Mouse (Mus musculus) stomach, embryonic 14.5 days (tissue): ENCODE results near the gene Nfkb2. TPM values are rescaled to one million over a fixed set of nuclear protein-coding genes. Genes with fewer than 3 reads are reported as not detected.

Experiments used
- ATAC-seq: fragments of 200-750 bp; cut with Nextera tagmentation; 2 replicates; pipeline ENCODE4 v1.8.0; 2017; ENCODE audit warnings: low read depth, moderate TSS enrichment; ENCODE audit not compliant: insufficient number of reproducible peaks, insufficient read depth, low FRiP score
- H3K27ac ChIP-seq: fragments of 300-500 bp; sonication (generic); 2 replicates; pipeline ENCODE4 v1.5.1; 2014; ENCODE audit warnings: mild to moderate bottlenecking, low read length, moderate library complexity, mixed read lengths
- H3K27me3 ChIP-seq: fragments of 300-500 bp; sonication (generic); 2 replicates; pipeline ENCODE4 v1.6.1; 2014; ENCODE audit warnings: low read length, control low read depth, mixed read lengths; ENCODE audit not compliant: control insufficient read depth, insufficient read depth
- H3K36me3 ChIP-seq: fragments of 300-500 bp; sonication (generic); 2 replicates; pipeline ENCODE4 v1.6.1; 2014; ENCODE audit warnings: mild to moderate bottlenecking, control low read depth, low read length, moderate library complexity, mixed read lengths; ENCODE audit not compliant: control insufficient read depth, insufficient read depth
- H3K4me1 ChIP-seq: fragments of 300-500 bp; sonication (generic); 2 replicates; pipeline ENCODE4 v1.6.1; 2014; ENCODE audit warnings: low read length, control low read depth, mixed read lengths; ENCODE audit not compliant: control insufficient read depth, insufficient read depth
- H3K4me2 ChIP-seq: fragments of 300-500 bp; sonication (generic); replicated peaks from 2 replicates; pipeline ENCODE4 v1.6.1; 2014; ENCODE audit warnings: low read depth, low read length, control low read depth
- H3K4me3 ChIP-seq: fragments of 300-500 bp; sonication (generic); 2 replicates; pipeline ENCODE4 v1.5.1; 2014; ENCODE audit warnings: low read depth, low read length, control low read depth
- H3K9ac ChIP-seq: fragments of 300-500 bp; sonication (generic); replicated peaks from 2 replicates; pipeline ENCODE4 v1.6.1; 2014; ENCODE audit warnings: low read depth, mild to moderate bottlenecking, control low read depth, low read length, moderate library complexity, mixed read lengths
- H3K9me3 ChIP-seq: fragments of 300-500 bp; sonication (generic); 2 replicates; pipeline ENCODE4 v1.6.1; 2016; ENCODE audit warnings: low read depth, low read length, control low read depth; ENCODE audit not compliant: control insufficient read depth
- WGBS: fragments of 180-500 bp; shearing (Covaris S2); extraction: QIAGEN DNeasy Blood & Tissue Kit; methylation state at CpG from one replicate; pipeline ENCODE4 v1.1.7; 2014; 5-methylcytosine and 5-hydroxymethylcytosine counted together
- polyA plus RNA-seq: library from polyadenylated mRNA; unstranded; fragments of >200 nt; fragmentation: Nextera tagmentation; extraction: Ambion mirVana; gene quantifications from 2 replicates; pipeline ENCODE4 v1.2.1, GENCODE M21; 2014

Nfkb2 gene
- polyA plus RNA-seq, 1 experiment from 2014 or later = 10.1 TPM

GRCm38 (mm10) chr19:46328081-46329030, 24.2 kb downstream of the Nfkb2 start, which contains the start of gene Fbxl15:
Gene Fbxl15 (plus strand): TSS chr19:46328184.
- H3K4me1 ChIP-seq = peaks cover 19% of the 10 kb centered on the region
- peak within 1 kb of the TSS; percentile 55 for H3K27ac ChIP-seq
- under 1% methylated on average over 81 of the region's 81 CpGs for WGBS
- peak; percentile 88 for ATAC-seq
- peak within 1 kb of the TSS; percentile 53 for H3K9ac ChIP-seq
- peak within 1 kb of the TSS; percentile 100 for H3K4me2 ChIP-seq
- peak within 1 kb of the TSS; percentile 69 for H3K4me3 ChIP-seq
- H3K9me3 ChIP-seq = no peaks in the 10 kb centered on the region
- H3K36me3 ChIP-seq = peaks cover 11% of the 10 kb centered on the region
- H3K27me3 ChIP-seq = peaks cover 23% of the 10 kb centered on the region

- peak; percentile 4; the same call in 1 of the 2 replicates for ATAC-seq
- H3K9ac ChIP-seq = peak overlapping the region; percentile 53
- no peaks in the 10 kb centered on the region for H3K9me3 ChIP-seq
- H3K4me3 ChIP-seq = peak overlapping the region; percentile 69
- H3K27me3 ChIP-seq = peaks cover 17% of the 10 kb centered on the region
- H3K27ac ChIP-seq = peak overlapping the region; percentile 55
- peaks cover 11% of the 10 kb centered on the region for H3K36me3 ChIP-seq
- H3K4me2 ChIP-seq = peak overlapping the region; percentile 100
- H3K4me1 ChIP-seq = peaks cover 19% of the 10 kb centered on the region
- WGBS = under 1% methylated on average over 54 of the region's 54 CpGs
These were observed 25.0 kb downstream of the Nfkb2 start for GRCm38 (mm10) chr19:46329031-46329641.

DNA sequence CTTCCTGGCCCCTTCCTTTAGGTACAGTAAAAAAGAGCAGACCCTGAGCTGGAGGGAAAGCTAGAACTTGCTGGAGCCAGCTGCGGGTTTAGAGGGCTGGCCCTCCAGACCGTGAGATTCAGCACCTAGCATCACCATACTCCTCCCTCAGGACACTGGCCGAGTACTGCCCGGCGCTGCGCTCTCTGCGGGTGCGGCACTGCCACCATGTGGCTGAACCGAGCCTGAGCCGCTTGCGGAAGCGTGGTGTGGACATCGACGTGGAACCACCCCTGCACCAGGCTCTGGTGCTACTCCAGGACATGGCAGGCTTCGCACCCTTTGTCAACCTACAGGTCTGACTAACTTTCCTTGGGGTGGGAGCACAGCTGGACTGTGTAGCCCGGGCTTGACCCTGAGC, 25.8 kb downstream of the Nfkb2 start:
- ATAC-seq = peak; percentile 62
- peaks cover 19% of the 10 kb centered on the region for H3K4me1 ChIP-seq
- no peak overlapping the region for H3K27ac ChIP-seq
- no peak overlapping the region for H3K9ac ChIP-seq
- H3K4me2 ChIP-seq = peak overlapping the region; percentile 100; the same call in 1 of the 2 replicates
- peaks cover 9% of the 10 kb centered on the region for H3K27me3 ChIP-seq
- 5% methylated on average over 16 of the region's 16 CpGs for WGBS
- peak overlapping the region; percentile 69; the same call in 1 of the 2 replicates for H3K4me3 ChIP-seq
- peaks cover 11% of the 10 kb centered on the region for H3K36me3 ChIP-seq
- H3K9me3 ChIP-seq = no peaks in the 10 kb centered on the region

- Histone ChIP-seq H3K27me3 (peaks cover 7% of the 10 kb centered on the region; the same call in 1 of the 2 replicates), H3K4me3 (no peak overlapping the region), H3K36me3 (peaks cover 11% of the 10 kb centered on the region), H3K9me3 (no peaks in the 10 kb centered on the region), H3K9ac (no peak overlapping the region), H3K4me1 (peaks cover 19% of the 10 kb centered on the region), H3K4me2 (no peak overlapping the region), H3K27ac (no peak overlapping the region)
- WGBS = 97% methylated on average over 12 of the region's 12 CpGs
- ATAC-seq = no peak
These were observed 26.6 kb downstream of the Nfkb2 start for GRCm38 (mm10) chr19:46330696-46331095.

- peaks cover 11% of the 10 kb centered on the region for H3K36me3 ChIP-seq
- H3K9me3 ChIP-seq = no peaks in the 10 kb centered on the region
- peaks cover 6% of the 10 kb centered on the region; the same call in 1 of the 2 replicates for H3K27me3 ChIP-seq
- no peak for ATAC-seq
- H3K4me3 ChIP-seq = no peak overlapping the region
- peaks cover 19% of the 10 kb centered on the region for H3K4me1 ChIP-seq
- no peak overlapping the region for H3K9ac ChIP-seq
- no peak overlapping the region for H3K4me2 ChIP-seq
- 87% methylated on average over 14 of the region's 14 CpGs for WGBS
- H3K27ac ChIP-seq = no peak overlapping the region
These were observed 27.2 kb downstream of the Nfkb2 start for GRCm38 (mm10) chr19:46331326-46331725.

DNA sequence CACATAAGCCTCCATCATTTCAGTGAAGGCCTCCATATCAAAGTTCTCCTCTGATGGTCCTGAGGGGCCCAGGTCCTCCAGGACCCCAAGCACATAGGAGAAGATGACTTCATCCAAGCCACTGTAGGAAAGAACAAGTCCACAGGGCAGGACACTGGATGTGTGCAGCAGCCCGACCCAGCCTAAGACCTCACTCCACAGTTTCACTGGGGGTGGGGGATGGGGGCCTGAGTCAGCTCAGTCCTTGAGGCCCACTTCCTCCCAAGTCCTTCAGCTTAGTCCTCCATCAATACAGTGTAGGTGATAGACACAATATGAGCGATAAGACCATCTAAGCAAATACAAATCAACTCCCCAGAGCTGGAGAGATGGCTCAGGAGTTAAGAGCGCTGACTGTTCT, 27.8 kb downstream of the Nfkb2 start:
- WGBS = 78% methylated on average over 3 of the region's 3 CpGs
- no peak for ATAC-seq

DNA sequence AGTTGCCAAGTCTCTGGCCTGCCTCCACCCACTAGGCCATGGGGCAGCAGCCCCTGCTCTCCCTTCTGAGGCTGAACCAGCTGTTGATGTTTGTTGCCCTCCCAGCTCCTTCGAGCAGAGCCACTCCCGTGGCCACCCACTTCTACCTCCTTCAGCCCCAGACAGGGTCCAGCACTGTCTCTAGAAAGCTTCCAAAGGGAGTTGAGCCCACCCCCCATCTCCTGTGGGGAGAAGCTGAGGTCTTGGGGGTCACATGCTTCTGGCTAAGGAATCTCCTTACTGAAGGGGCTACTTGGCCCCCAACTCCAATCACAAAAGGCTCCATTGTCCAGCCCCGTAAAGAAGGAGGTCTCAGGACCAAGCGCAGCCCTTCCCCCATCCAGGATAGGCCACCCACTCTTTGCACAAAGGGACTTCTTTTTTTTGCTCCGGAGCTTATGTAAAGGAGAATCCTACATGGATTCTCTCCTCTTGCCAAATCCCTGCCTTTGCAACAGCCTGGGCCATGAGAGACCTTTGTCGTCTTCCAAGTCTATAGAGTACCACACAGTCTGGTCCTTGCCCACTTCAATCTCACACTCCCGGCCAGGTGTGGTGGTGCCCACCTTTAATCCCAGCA, 28.7 kb downstream of the Nfkb2 start:
- H3K36me3 ChIP-seq = peaks cover 11% of the 10 kb centered on the region
- H3K9me3 ChIP-seq = no peaks in the 10 kb centered on the region
- H3K9ac ChIP-seq = no peak overlapping the region
- H3K27ac ChIP-seq = no peak overlapping the region
- no peaks in the 10 kb centered on the region for H3K27me3 ChIP-seq
- H3K4me3 ChIP-seq = no peak overlapping the region
- 70% methylated on average over 7 of the region's 7 CpGs for WGBS
- no peak for ATAC-seq
- no peak overlapping the region for H3K4me2 ChIP-seq
- peaks cover 14% of the 10 kb centered on the region for H3K4me1 ChIP-seq

More for the DNA sequence above, 27.8 kb downstream of the Nfkb2 start:
- Histone ChIP-seq H3K36me3 (peaks cover 11% of the 10 kb centered on the region), H3K9ac (no peak overlapping the region), H3K27ac (no peak overlapping the region), H3K27me3 (0 out of 2 replicates have a peak, but pooled peaks cover under 1% of the 10 kb centered on the region), H3K4me2 (no peak overlapping the region), H3K4me1 (peaks cover 14% of the 10 kb centered on the region), H3K9me3 (no peaks in the 10 kb centered on the region), H3K4me3 (no peak overlapping the region)

GRCm38 (mm10) chr19:46333906-46334305, 29.8 kb downstream of the Nfkb2 start:
- Histone ChIP-seq H3K27me3 (no peaks in the 10 kb centered on the region), H3K36me3 (peaks cover 11% of the 10 kb centered on the region), H3K4me3 (no peak overlapping the region), H3K9ac (no peak overlapping the region), H3K4me1 (peaks cover 16% of the 10 kb centered on the region), H3K4me2 (no peak overlapping the region), H3K27ac (no peak overlapping the region), H3K9me3 (no peaks in the 10 kb centered on the region)
- 88% methylated on average over 3 of the region's 3 CpGs for WGBS
- ATAC-seq = no peak
